Mouse (Mus musculus) neural tube, embryonic 11.5 days (tissue): ENCODE results near the gene Dnmt3a. TPM values are rescaled to one million over a fixed set of nuclear protein-coding genes. Genes with fewer than 3 reads are reported as not detected.

ENCODE experiments used
- ATAC-seq: fragments of 200-750 bp; cut with Nextera tagmentation; 2 replicates; pipeline ENCODE4 v1.8.0; 2017; ENCODE audit warnings: moderate number of reproducible peaks, mild to moderate bottlenecking, moderate TSS enrichment, moderate library complexity; ENCODE audit not compliant: insufficient read depth, low FRiP score, low TSS enrichment
- DNase-seq: peaks from one replicate; pipeline ENCODE4 v3.0.0-alpha.2; 2015; ENCODE audit warnings: low spot score
- H3K27ac ChIP-seq: fragments of 300-500 bp; sonication (generic); 2 replicates; pipeline ENCODE4 v1.5.1; 2014; ENCODE audit warnings: low read depth, mild to moderate bottlenecking, low read length
- H3K27me3 ChIP-seq: fragments of 300-500 bp; sonication (generic); 2 replicates; pipeline ENCODE4 v1.6.1; 2014; ENCODE audit warnings: mild to moderate bottlenecking, low read length, mixed read lengths; ENCODE audit not compliant: control insufficient read depth, insufficient read depth
- H3K36me3 ChIP-seq: fragments of 300-500 bp; sonication (generic); 2 replicates; pipeline ENCODE4 v1.6.1; 2014; ENCODE audit warnings: mild to moderate bottlenecking, low read length, moderate library complexity, mixed read lengths; ENCODE audit not compliant: control insufficient read depth, insufficient read depth
- H3K4me1 ChIP-seq: fragments of 300-500 bp; sonication (generic); 2 replicates; pipeline ENCODE4 v1.6.1; 2014; ENCODE audit warnings: low read length, mixed read lengths; ENCODE audit not compliant: control insufficient read depth, insufficient read depth
- H3K4me2 ChIP-seq: fragments of 300-500 bp; sonication (generic); 2 replicates; pipeline ENCODE4 v1.6.1; 2014; ENCODE audit warnings: low read depth, mild to moderate bottlenecking, moderate library complexity
- H3K4me3 ChIP-seq: fragments of 300-500 bp; sonication (generic); 2 replicates; pipeline ENCODE4 v1.5.1; 2014; ENCODE audit warnings: low read depth, low read length
- H3K9ac ChIP-seq: fragments of 300-500 bp; sonication (generic); 2 replicates; pipeline ENCODE4 v1.6.1; 2014; ENCODE audit warnings: mild to moderate bottlenecking, low read length
- H3K9me3 ChIP-seq: fragments of 300-500 bp; sonication (generic); 2 replicates; pipeline ENCODE4 v1.6.1; 2016; ENCODE audit warnings: low read length; ENCODE audit not compliant: control insufficient read depth
- WGBS: fragments of 180-500 bp; shearing (Covaris S2); extraction: QIAGEN DNeasy Blood & Tissue Kit; methylation state at CpG from one replicate; pipeline ENCODE4 v1.1.7; 2014; 5-methylcytosine and 5-hydroxymethylcytosine counted together
- polyA plus RNA-seq: library from polyadenylated mRNA; unstranded; fragments of >200 nt; fragmentation: Nextera tagmentation; extraction: Ambion mirVana; gene quantifications from 2 replicates; pipeline ENCODE4 v1.2.1, GENCODE M21; 2014

Gene Dnmt3a
- polyA plus RNA-seq, 1 experiment from 2014 or later, result 88.6 TPM

DNA sequence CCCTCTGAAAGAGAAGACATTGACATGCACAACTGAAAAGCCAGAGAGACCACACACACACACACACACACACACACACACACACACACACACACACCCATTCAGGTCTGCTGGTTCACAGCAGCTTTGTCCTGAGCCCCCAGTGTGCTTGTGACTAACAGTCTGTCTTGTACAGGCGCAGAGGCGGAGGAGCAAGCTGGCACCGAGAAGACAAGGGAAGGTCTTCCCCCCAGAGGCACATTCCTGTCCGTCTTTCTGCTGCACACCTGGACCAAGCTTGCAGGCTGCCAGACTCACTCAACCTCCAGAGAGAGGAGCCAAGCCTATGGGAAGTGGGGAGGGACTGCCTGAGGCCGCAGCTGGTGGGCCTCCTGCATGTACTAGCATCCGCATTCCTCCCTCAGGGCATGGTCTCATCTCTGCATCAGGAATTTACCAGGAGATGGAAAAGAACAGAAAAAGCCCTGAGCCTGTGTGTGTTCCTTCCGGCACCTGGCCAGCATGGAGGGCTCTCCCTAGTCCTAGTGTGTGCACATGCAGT is 24.8 kb upstream of the Dnmt3a start:
- peak overlapping the region; percentile 58; the same call in 1 of the 2 replicates for H3K27ac ChIP-seq
- no peaks in the 10 kb centered on the region for H3K27me3 ChIP-seq
- H3K4me2 ChIP-seq, result no peak overlapping the region
- peaks cover 21% of the 10 kb centered on the region for H3K4me1 ChIP-seq
- DNase-seq, result peak; percentile 55
- ATAC-seq, result peak; percentile 42; the same call in 1 of the 2 replicates
- 0 out of 2 replicates have a peak overlapping the region, but pooled peaks have one; percentile 26 for H3K9ac ChIP-seq
- no peaks in the 10 kb centered on the region for H3K36me3 ChIP-seq
- H3K4me3 ChIP-seq, result no peak overlapping the region
- 37% methylated on average over 7 of the region's 7 CpGs for WGBS
- H3K9me3 ChIP-seq, result no peaks in the 10 kb centered on the region

DNA sequence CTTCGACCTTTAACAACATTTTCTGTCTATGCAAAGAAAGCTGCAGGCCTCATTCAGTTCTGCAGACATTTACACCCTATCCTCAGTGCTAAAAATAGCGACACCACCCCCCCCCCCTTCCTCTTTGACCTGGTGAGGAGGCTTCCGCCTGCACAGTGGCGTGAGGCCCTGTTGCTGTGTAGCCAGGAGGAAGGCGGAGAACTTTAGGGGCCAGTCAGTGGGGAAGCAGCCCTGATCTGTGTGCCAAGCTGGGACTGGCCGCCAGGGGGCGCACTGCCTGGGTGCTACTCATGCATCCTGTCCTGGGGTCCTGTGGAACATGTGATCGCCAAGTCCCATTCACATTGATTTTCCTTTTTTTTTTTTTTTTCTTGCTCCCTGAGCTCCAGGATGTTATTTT is 24.3 kb upstream of the Dnmt3a start:
- peaks cover 21% of the 10 kb centered on the region for H3K4me1 ChIP-seq
- 15% methylated on average over 8 of the region's 8 CpGs for WGBS
- no peaks in the 10 kb centered on the region for H3K27me3 ChIP-seq
- H3K36me3 ChIP-seq, result no peaks in the 10 kb centered on the region
- H3K9me3 ChIP-seq, result no peaks in the 10 kb centered on the region
- H3K4me2 ChIP-seq, result no peak overlapping the region
- no peak overlapping the region for H3K9ac ChIP-seq
- H3K4me3 ChIP-seq, result no peak overlapping the region
- ATAC-seq, result peak; percentile 75
- H3K27ac ChIP-seq, result 0 out of 2 replicates have a peak overlapping the region, but pooled peaks have one; percentile 58
- DNase-seq, result peak; percentile 85

DNA sequence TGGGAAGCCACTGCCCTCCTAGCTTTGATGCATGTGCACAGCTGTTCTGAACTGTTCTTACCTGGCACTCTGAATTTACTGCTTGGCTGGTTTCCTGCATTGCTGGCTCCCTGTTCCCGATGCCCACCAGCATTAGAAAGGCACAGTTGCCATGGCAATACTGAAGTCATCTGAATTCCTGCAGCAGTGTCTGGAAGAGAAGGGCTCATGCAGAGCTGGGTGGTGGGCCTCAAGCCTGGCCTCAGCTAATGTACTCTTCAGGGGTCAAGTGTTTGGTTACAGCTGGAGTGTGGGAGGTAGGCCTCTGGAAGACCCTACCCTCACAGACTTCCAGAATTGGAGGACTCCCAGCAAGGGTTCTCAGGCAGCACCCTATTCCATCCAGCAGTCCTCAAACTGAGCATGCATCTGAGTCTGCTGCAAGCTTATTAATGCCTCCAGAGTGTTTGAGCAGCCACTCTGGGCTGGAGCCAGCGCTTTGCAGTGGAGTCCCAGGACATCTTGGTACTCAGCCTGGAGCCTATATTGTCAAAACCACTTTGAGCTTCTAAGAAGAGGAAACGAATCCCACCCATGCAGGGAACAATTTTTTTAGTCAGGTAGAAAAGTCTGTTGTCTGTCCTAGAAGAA is 22.5 kb upstream of the Dnmt3a start:
- ATAC-seq (peak; percentile 45; the same call in 1 of the 2 replicates), DNase-seq (no peak)
- H3K27ac ChIP-seq, result no peak overlapping the region
- no peak overlapping the region for H3K4me3 ChIP-seq
- WGBS, result 56% methylated on average over 3 of the region's 3 CpGs
- no peaks in the 10 kb centered on the region for H3K27me3 ChIP-seq
- H3K36me3 ChIP-seq, result no peaks in the 10 kb centered on the region
- H3K9me3 ChIP-seq, result no peaks in the 10 kb centered on the region
- H3K4me2 ChIP-seq, result no peak overlapping the region
- H3K9ac ChIP-seq, result no peak overlapping the region
- H3K4me1 ChIP-seq, result peaks cover 21% of the 10 kb centered on the region

DNA sequence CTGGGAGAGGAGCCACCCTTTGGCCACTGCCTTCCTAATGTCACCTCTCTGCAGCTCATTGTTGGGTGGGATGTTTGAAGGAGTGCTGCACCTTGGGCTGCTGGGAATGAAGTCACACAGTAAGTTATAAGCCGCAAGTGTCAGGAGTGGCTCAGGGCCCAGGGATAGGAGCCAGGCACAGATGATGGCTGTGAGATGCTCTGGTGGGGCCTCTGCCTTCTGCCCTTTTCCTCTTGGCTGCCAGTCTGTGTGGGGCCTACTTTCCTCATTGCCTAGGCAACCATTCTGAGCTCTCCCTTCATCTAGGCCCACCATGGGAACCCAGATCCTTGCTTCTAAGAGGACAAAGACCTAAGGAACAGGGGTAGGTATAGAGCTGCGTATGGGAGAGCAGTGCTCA is 21.5 kb upstream of the Dnmt3a start:
- ATAC-seq (no peak), DNase-seq (no peak)
- Histone ChIP-seq H3K36me3 (no peaks in the 10 kb centered on the region), H3K4me3 (no peak overlapping the region), H3K9ac (no peak overlapping the region), H3K4me1 (peaks cover 21% of the 10 kb centered on the region), H3K4me2 (no peak overlapping the region), H3K27ac (no peak overlapping the region), H3K27me3 (no peaks in the 10 kb centered on the region), H3K9me3 (no peaks in the 10 kb centered on the region)
- 59% methylated on average over 2 of the region's 2 CpGs for WGBS

DNA sequence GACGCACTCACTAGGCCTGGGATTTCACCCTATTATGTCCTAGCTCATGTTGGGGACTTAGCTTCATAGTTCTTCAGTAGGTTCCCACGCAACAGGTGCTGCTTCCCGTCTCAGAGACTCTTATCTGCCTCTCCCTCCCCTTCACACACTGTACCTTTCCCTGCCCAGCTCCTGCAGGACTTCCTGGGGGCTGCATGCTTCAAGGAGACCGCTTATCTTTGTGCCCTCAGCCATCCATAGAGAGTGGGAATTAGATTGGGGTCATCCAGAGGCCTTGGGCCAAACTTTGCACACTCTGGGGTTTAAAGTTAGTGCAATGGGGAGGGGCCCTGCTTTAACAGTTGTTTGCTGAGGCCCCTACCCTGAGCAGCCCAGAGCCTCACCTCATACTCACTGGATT is 21.1 kb upstream of the Dnmt3a start:
- peaks cover 21% of the 10 kb centered on the region for H3K4me1 ChIP-seq
- no peaks in the 10 kb centered on the region for H3K9me3 ChIP-seq
- H3K4me3 ChIP-seq, result no peak overlapping the region
- WGBS, result 70% methylated on average over 4 of the region's 4 CpGs
- no peak overlapping the region for H3K27ac ChIP-seq
- H3K36me3 ChIP-seq, result no peaks in the 10 kb centered on the region
- no peak overlapping the region for H3K4me2 ChIP-seq
- DNase-seq, result no peak
- no peak overlapping the region for H3K9ac ChIP-seq
- no peaks in the 10 kb centered on the region for H3K27me3 ChIP-seq
- no peak for ATAC-seq

DNA sequence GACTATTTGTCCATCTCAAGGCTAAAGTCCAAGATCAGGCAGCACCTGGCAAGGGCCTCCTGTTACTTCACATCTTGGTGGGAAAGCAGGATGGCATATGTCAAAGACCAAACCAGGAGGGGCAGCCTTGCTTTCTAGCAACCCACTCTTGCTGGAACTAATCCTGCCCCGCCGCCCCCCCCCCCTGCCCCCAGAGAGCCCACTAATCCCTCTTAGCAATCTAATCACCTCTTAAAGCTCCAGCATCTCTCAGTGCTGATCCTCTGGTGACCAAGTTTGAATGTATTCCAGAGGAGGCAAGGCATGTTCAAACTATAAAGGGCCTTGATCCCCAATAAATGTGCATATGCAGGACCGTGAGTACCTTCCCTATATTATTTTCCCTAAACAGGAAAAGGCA is 18.8 kb upstream of the Dnmt3a start:
- Histone ChIP-seq H3K9me3 (no peaks in the 10 kb centered on the region), H3K4me1 (peaks cover 11% of the 10 kb centered on the region), H3K4me3 (no peak overlapping the region), H3K27ac (no peak overlapping the region), H3K9ac (no peak overlapping the region), H3K36me3 (no peaks in the 10 kb centered on the region), H3K4me2 (no peak overlapping the region), H3K27me3 (no peaks in the 10 kb centered on the region)
- WGBS, result 75% methylated on average over 3 of the region's 3 CpGs
- ATAC-seq, result no peak
- DNase-seq, result no peak

DNA sequence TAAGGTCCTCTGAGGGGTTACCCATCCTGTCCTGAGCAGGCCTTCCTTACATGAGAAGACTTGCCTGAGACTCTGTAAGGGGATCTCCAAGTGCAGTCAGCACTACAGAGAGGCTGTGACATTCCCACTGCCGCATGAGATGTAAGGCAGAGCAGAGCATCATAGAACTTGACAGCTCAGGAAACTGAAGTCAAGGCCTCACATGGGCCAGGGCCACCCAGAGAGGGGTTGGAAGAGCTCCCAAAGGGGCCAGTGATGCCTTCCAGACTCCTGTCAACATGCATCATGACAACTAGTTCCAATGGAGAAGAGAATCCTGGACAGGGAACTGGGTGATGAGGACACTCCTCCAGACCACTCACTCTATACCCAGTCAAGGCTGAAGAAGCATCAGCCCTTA is 18.3 kb upstream of the Dnmt3a start:
- Histone ChIP-seq H3K27me3 (no peaks in the 10 kb centered on the region), H3K9me3 (no peaks in the 10 kb centered on the region), H3K9ac (no peak overlapping the region), H3K36me3 (no peaks in the 10 kb centered on the region), H3K4me3 (no peak overlapping the region), H3K4me2 (no peak overlapping the region), H3K4me1 (peaks cover 11% of the 10 kb centered on the region), H3K27ac (no peak overlapping the region)
- no peak for ATAC-seq
- WGBS, result 74% methylated on average over 1 of the region's 1 CpGs
- no peak for DNase-seq

DNA sequence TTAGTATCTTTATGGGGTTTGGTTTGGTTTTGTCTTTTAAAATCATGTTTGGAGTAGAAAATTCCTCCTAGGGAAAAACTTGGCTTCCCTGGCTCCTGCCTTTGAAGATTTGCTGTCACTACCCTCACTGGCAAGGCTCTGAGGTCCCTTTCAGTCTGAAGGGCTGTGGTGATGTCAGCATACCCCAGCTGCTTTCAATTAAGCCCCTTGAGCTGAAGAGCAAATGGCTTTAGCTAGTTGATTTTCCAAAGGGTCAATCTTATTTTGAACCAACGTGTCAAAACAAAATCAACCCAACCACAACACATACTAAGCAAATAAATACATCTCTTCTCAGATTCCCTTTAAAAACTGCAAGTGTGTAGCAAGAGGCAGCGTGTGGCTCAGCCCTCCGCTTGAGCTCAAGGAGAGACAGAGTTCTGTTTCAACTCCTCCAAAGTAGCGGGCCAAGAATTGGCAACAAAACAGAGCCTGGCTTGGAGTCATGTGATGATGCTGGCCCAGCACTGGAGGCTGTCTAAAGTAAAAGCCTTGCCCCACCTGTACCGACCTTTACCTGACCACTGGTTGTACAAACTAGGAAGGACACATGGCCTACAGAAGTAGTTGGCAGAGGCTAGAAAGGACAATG is 17.3 kb upstream of the Dnmt3a start:
- Histone ChIP-seq H3K9ac (no peak overlapping the region), H3K9me3 (no peaks in the 10 kb centered on the region), H3K27ac (no peak overlapping the region), H3K36me3 (no peaks in the 10 kb centered on the region), H3K27me3 (no peaks in the 10 kb centered on the region), H3K4me1 (peaks cover 7% of the 10 kb centered on the region), H3K4me3 (no peak overlapping the region), H3K4me2 (no peak overlapping the region)
- no peak for DNase-seq
- WGBS, result 65% methylated on average over 5 of the region's 5 CpGs
- ATAC-seq, result no peak
